Mouse (Mus musculus): ENCODE results near the gene Itpr2. TPM values are rescaled to one million over a fixed set of nuclear protein-coding genes. Genes with fewer than 3 reads are reported as not detected.
A peak's percentile ranks its signal among the peaks of the same experiment; 100 is the strongest.

Gene Itpr2
- polyA plus RNA-seq, 1 experiment from 2014 or later, result 7.6 TPM

- ATAC-seq (replicated peaks; ENCODE audit: low FRiP score, low TSS enrichment, low read depth) (peak; percentile 77), DNase-seq (ENCODE audit: low spot score) (no peak)
- no peaks in the 10 kb centered on the region for H3K36me3 ChIP-seq (ENCODE audit: control insufficient read depth, insufficient read depth, low read length)
- H3K4me2 ChIP-seq (ENCODE audit: low read length), result no peak overlapping the region
- H3K27ac ChIP-seq (ENCODE audit: low read depth), result no peak overlapping the region
- peaks cover 17% of the 10 kb centered on the region for H3K27me3 ChIP-seq (replicated peaks; ENCODE audit: control insufficient read depth, insufficient read depth, low read length)
- H3K4me3 ChIP-seq (ENCODE audit: low read depth, low read length), result no peak overlapping the region
- H3K4me1 ChIP-seq (replicated peaks; ENCODE audit: control insufficient read depth, insufficient read depth, low read length), result no peaks in the 10 kb centered on the region
- WGBS, result 33% methylated on average over 4 of the region's 4 CpGs
- no peaks in the 10 kb centered on the region for H3K9me3 ChIP-seq (ENCODE audit: control insufficient read depth, low read length)
- H3K9ac ChIP-seq (ENCODE audit: low read length), result no peak overlapping the region
Observed at GRCm38 (mm10) chr6:146537111-146537510, 35.1 kb upstream of the Itpr2 start.

- ATAC-seq (replicated peaks; ENCODE audit: low FRiP score, low TSS enrichment, low read depth), result no peak
- H3K4me2 ChIP-seq (ENCODE audit: low read length), result no peak overlapping the region
- 94% methylated on average over 5 of the region's 5 CpGs for WGBS
Observed at GRCm38 (mm10) chr6:146535501-146535900, 33.5 kb upstream of the Itpr2 start.

GRCm38 (mm10) chr6:146533146-146533545, 31.1 kb upstream of the Itpr2 start:
- no peak for DNase-seq (ENCODE audit: low spot score)
- 89% methylated on average over 4 of the region's 4 CpGs for WGBS
- no peak overlapping the region for H3K9ac ChIP-seq (ENCODE audit: low read length)

More at GRCm38 (mm10) chr6:146535501-146535900, 33.5 kb upstream of the Itpr2 start:
- no peak overlapping the region for H3K9ac ChIP-seq (ENCODE audit: low read length)
- no peak for DNase-seq (ENCODE audit: low spot score)
- H3K4me1 ChIP-seq (replicated peaks; ENCODE audit: control insufficient read depth, insufficient read depth, low read length), result peaks cover 9% of the 10 kb centered on the region; the same call in 1 of the 2 replicates
- no peaks in the 10 kb centered on the region for H3K36me3 ChIP-seq (ENCODE audit: control insufficient read depth, insufficient read depth, low read length)
- peaks cover 8% of the 10 kb centered on the region for H3K27me3 ChIP-seq (replicated peaks; ENCODE audit: control insufficient read depth, insufficient read depth, low read length)
- no peak overlapping the region for H3K27ac ChIP-seq (ENCODE audit: low read depth)
- no peak overlapping the region for H3K4me3 ChIP-seq (ENCODE audit: low read depth, low read length)
- no peaks in the 10 kb centered on the region for H3K9me3 ChIP-seq (ENCODE audit: control insufficient read depth, low read length)

GRCm38 (mm10) chr6:146530769-146531168, 28.7 kb upstream of the Itpr2 start:
- peak; percentile 61 for DNase-seq (ENCODE audit: low spot score)
- no peaks in the 10 kb centered on the region for H3K9me3 ChIP-seq (ENCODE audit: control insufficient read depth, low read length)
- 17% methylated on average over 5 of the region's 5 CpGs for WGBS
- H3K27me3 ChIP-seq (replicated peaks; ENCODE audit: control insufficient read depth, insufficient read depth, low read length), result peaks cover 19% of the 10 kb centered on the region
- H3K4me3 ChIP-seq (ENCODE audit: low read depth, low read length), result no peak overlapping the region
- no peak overlapping the region for H3K27ac ChIP-seq (ENCODE audit: low read depth)
- ATAC-seq (replicated peaks; ENCODE audit: low FRiP score, low TSS enrichment, low read depth), result peak; percentile 75
- H3K9ac ChIP-seq (ENCODE audit: low read length), result no peak overlapping the region
- H3K36me3 ChIP-seq (ENCODE audit: control insufficient read depth, insufficient read depth, low read length), result no peaks in the 10 kb centered on the region
- no peak overlapping the region for H3K4me2 ChIP-seq (ENCODE audit: low read length)
- peaks cover 16% of the 10 kb centered on the region; the same call in 1 of the 2 replicates for H3K4me1 ChIP-seq (replicated peaks; ENCODE audit: control insufficient read depth, insufficient read depth, low read length)

More at GRCm38 (mm10) chr6:146533146-146533545, 31.1 kb upstream of the Itpr2 start:
- Histone ChIP-seq H3K27ac (ENCODE audit: low read depth) (no peak overlapping the region), H3K27me3 (replicated peaks; ENCODE audit: control insufficient read depth, insufficient read depth, low read length) (peaks cover 11% of the 10 kb centered on the region), H3K4me3 (ENCODE audit: low read depth, low read length) (no peak overlapping the region), H3K36me3 (ENCODE audit: control insufficient read depth, insufficient read depth, low read length) (no peaks in the 10 kb centered on the region), H3K4me1 (replicated peaks; ENCODE audit: control insufficient read depth, insufficient read depth, low read length) (peaks cover 16% of the 10 kb centered on the region; the same call in 1 of the 2 replicates), H3K9me3 (ENCODE audit: control insufficient read depth, low read length) (no peaks in the 10 kb centered on the region), H3K4me2 (ENCODE audit: low read length) (no peak overlapping the region)
- no peak for ATAC-seq (replicated peaks; ENCODE audit: low FRiP score, low TSS enrichment, low read depth)

GRCm38 (mm10) chr6:146530363-146530762, 28.3 kb upstream of the Itpr2 start:
- Histone ChIP-seq H3K27ac (ENCODE audit: low read depth) (no peak overlapping the region), H3K36me3 (ENCODE audit: control insufficient read depth, insufficient read depth, low read length) (no peaks in the 10 kb centered on the region), H3K9ac (ENCODE audit: low read length) (no peak overlapping the region), H3K27me3 (replicated peaks; ENCODE audit: control insufficient read depth, insufficient read depth, low read length) (peaks cover 19% of the 10 kb centered on the region), H3K4me3 (ENCODE audit: low read depth, low read length) (no peak overlapping the region), H3K4me2 (ENCODE audit: low read length) (no peak overlapping the region), H3K9me3 (ENCODE audit: control insufficient read depth, low read length) (no peaks in the 10 kb centered on the region), H3K4me1 (replicated peaks; ENCODE audit: control insufficient read depth, insufficient read depth, low read length) (peaks cover 16% of the 10 kb centered on the region; the same call in 1 of the 2 replicates)
- 23% methylated on average over 7 of the region's 7 CpGs for WGBS
- DNase-seq (ENCODE audit: low spot score) (no peak), ATAC-seq (replicated peaks; ENCODE audit: low FRiP score, low TSS enrichment, low read depth) (peak; percentile 67)

GRCm38 (mm10) chr6:146527537-146527936, 25.5 kb upstream of the Itpr2 start:
- DNase-seq (ENCODE audit: low spot score) (no peak), ATAC-seq (replicated peaks; ENCODE audit: low FRiP score, low TSS enrichment, low read depth) (no peak)

GRCm38 (mm10) chr6:146525500-146525899, 23.5 kb upstream of the Itpr2 start:
- Histone ChIP-seq H3K9ac (ENCODE audit: low read length) (no peak overlapping the region), H3K36me3 (ENCODE audit: control insufficient read depth, insufficient read depth, low read length) (no peaks in the 10 kb centered on the region), H3K9me3 (ENCODE audit: control insufficient read depth, low read length) (0 out of 2 replicates have a peak, but pooled peaks cover 6% of the 10 kb centered on the region), H3K27me3 (replicated peaks; ENCODE audit: control insufficient read depth, insufficient read depth, low read length) (peaks cover 11% of the 10 kb centered on the region; the same call in 1 of the 2 replicates), H3K27ac (ENCODE audit: low read depth) (no peak overlapping the region), H3K4me2 (ENCODE audit: low read length) (no peak overlapping the region), H3K4me1 (replicated peaks; ENCODE audit: control insufficient read depth, insufficient read depth, low read length) (peaks cover 6% of the 10 kb centered on the region; the same call in 1 of the 2 replicates), H3K4me3 (ENCODE audit: low read depth, low read length) (no peak overlapping the region)
- 84% methylated on average over 2 of the region's 2 CpGs for WGBS
- DNase-seq (ENCODE audit: low spot score) (no peak), ATAC-seq (replicated peaks; ENCODE audit: low FRiP score, low TSS enrichment, low read depth) (no peak)

More at GRCm38 (mm10) chr6:146527537-146527936, 25.5 kb upstream of the Itpr2 start:
- H3K27me3 ChIP-seq (replicated peaks; ENCODE audit: control insufficient read depth, insufficient read depth, low read length), result peaks cover 11% of the 10 kb centered on the region; the same call in 1 of the 2 replicates
- 81% methylated on average over 2 of the region's 2 CpGs for WGBS
- H3K36me3 ChIP-seq (ENCODE audit: control insufficient read depth, insufficient read depth, low read length), result no peaks in the 10 kb centered on the region
- no peak overlapping the region for H3K27ac ChIP-seq (ENCODE audit: low read depth)
- H3K4me3 ChIP-seq (ENCODE audit: low read depth, low read length), result no peak overlapping the region
- no peak overlapping the region for H3K9ac ChIP-seq (ENCODE audit: low read length)
- 0 out of 2 replicates have a peak, but pooled peaks cover 6% of the 10 kb centered on the region for H3K9me3 ChIP-seq (ENCODE audit: control insufficient read depth, low read length)
- no peak overlapping the region for H3K4me2 ChIP-seq (ENCODE audit: low read length)
- H3K4me1 ChIP-seq (replicated peaks; ENCODE audit: control insufficient read depth, insufficient read depth, low read length), result peaks cover 16% of the 10 kb centered on the region; the same call in 1 of the 2 replicates

GRCm38 (mm10) chr6:146521456-146522245, 19.6 kb upstream of the Itpr2 start:
- Histone ChIP-seq H3K36me3 (ENCODE audit: control insufficient read depth, insufficient read depth, low read length) (no peaks in the 10 kb centered on the region), H3K9me3 (ENCODE audit: control insufficient read depth, low read length) (0 out of 2 replicates have a peak, but pooled peaks cover 6% of the 10 kb centered on the region), H3K4me2 (ENCODE audit: low read length) (no peak overlapping the region), H3K27me3 (replicated peaks; ENCODE audit: control insufficient read depth, insufficient read depth, low read length) (0 out of 2 replicates have a peak, but pooled peaks cover 3% of the 10 kb centered on the region), H3K9ac (ENCODE audit: low read length) (no peak overlapping the region), H3K27ac (ENCODE audit: low read depth) (no peak overlapping the region), H3K4me3 (ENCODE audit: low read depth, low read length) (no peak overlapping the region), H3K4me1 (replicated peaks; ENCODE audit: control insufficient read depth, insufficient read depth, low read length) (no peaks in the 10 kb centered on the region)
- ATAC-seq (replicated peaks; ENCODE audit: low FRiP score, low TSS enrichment, low read depth), result no peak
- 86% methylated on average over 5 of the region's 5 CpGs for WGBS
- no peak for DNase-seq (ENCODE audit: low spot score)

All from intestine, embryonic 14.5 days (tissue).